16 mouse cellular contexts compared by ENCODE assay signal in the genomic region with DNA sequence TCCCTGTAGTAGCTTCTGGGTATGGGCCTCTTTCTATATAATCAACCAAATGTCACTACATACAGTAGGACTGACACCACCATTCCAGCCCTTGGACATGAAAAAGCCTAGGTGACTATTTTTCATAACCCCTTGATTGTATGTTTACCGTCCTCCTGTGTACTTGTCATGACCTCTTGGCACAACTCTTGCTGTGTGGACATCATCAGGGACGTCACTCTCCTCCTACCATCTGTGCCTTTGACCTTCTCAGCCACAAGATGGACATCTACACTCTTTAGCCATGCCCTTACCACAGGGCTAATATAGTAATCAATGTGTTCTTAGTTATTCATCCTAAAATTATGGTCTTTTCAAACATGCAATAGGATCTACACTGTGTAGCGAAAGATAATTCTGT.
"Had no signal": no experiment of that assay in that cellular context is flagged by ENCODE, and none has a peak within 500 bp of the region (broad histone marks: within the 10 kb centered on the region; RNA-seq: fewer than 3 reads in every experiment).

No protein-coding gene starts in this region.

- H3K4me1 ChIP-seq: stomach, embryonic 15.5 days had no signal

- DNase-seq: retina, postnatal 1 day; right cerebral cortex, adult 18-20 months; right cerebral cortex, postnatal 14 days; right cerebral cortex, postnatal 25 days; right cerebral cortex, postnatal 4 days; spleen, adult 18-20 months; thymus, adult 18-20 months; thymus, adult 2 months; thymus, postnatal 14 days; thymus, postnatal 25 days; thymus, postnatal 36 days; thymus, postnatal 4 days had no signal

- H3K4me3 ChIP-seq: neural tube, embryonic 13.5 days; neural tube, embryonic 15.5 days; stomach, embryonic 15.5 days had no signal

- H3K27ac ChIP-seq: neural tube, embryonic 13.5 days; neural tube, embryonic 15.5 days; stomach, embryonic 15.5 days; stomach, postnatal 0 days had no signal

- H3K36me3 ChIP-seq: neural tube, embryonic 13.5 days; neural tube, embryonic 15.5 days; stomach, embryonic 15.5 days had no signal

- H3K27me3 ChIP-seq: neural tube, embryonic 13.5 days; neural tube, embryonic 15.5 days; stomach, embryonic 15.5 days had no signal

- H3K9me3 ChIP-seq: neural tube, embryonic 13.5 days; neural tube, embryonic 15.5 days; stomach, embryonic 15.5 days had no signal

- H3K4me2 ChIP-seq: neural tube, embryonic 13.5 days; neural tube, embryonic 15.5 days; stomach, embryonic 15.5 days had no signal

- H3K9ac ChIP-seq: neural tube, embryonic 13.5 days; neural tube, embryonic 15.5 days; stomach, embryonic 15.5 days had no signal
